19 mouse cellular contexts compared by ENCODE assay signal in genomic region chr3:147445066-147445844, GRCm38 (mm10).
A peak's percentile ranks its signal among the peaks of the same experiment; 100 is the strongest.
DNase-seq lines count a peak whose midpoint lies in the region; ATAC-seq and TF ChIP-seq lines count a peak whose summit lies in the region.
"Had no signal": no experiment of that assay in that cellular context is flagged by ENCODE, and none has a peak within 500 bp of the region (broad histone marks: within the 10 kb centered on the region; RNA-seq: fewer than 3 reads in every experiment).

No protein-coding gene starts in this region.

- 66% methylated on average over 5 of the region's 5 CpGs for WGBS in embryonic facial prominence, embryonic 13.5 days
- WGBS in intestine, postnatal 0 days: 64% methylated on average over 5 of the region's 5 CpGs

- H3ac ChIP-seq in C2C12 (ENCODE audit: control insufficient read depth, insufficient read length, low read depth) (no peak overlapping the region), myocyte (ENCODE audit: control insufficient read depth, insufficient read length) (no peak overlapping the region)

- no peaks in the 10 kb centered on the region for H3K9me3 ChIP-seq in embryonic facial prominence, embryonic 13.5 days
- no peaks in the 10 kb centered on the region for H3K9me3 ChIP-seq in intestine, postnatal 0 days (ENCODE audit: control insufficient read depth)
- H3K9me3 ChIP-seq: forebrain, embryonic 15.5 days; heart, embryonic 10.5 days; hindbrain, embryonic 15.5 days; kidney, embryonic 15.5 days; liver, embryonic 13.5 days had no signal

- peaks cover 15% of the 10 kb centered on the region for H3K4me1 ChIP-seq in embryonic facial prominence, embryonic 13.5 days
- no peaks in the 10 kb centered on the region for H3K4me1 ChIP-seq in intestine, postnatal 0 days (replicated peaks; ENCODE audit: control insufficient read depth, insufficient read depth, low read length)
- H3K4me1 ChIP-seq: heart, embryonic 10.5 days; hindbrain, embryonic 15.5 days; kidney, embryonic 15.5 days; liver, embryonic 13.5 days had no signal

- H3K79me3 ChIP-seq in C2C12 (ENCODE audit: low read depth): no peaks in the 10 kb centered on the region

- H3K27ac ChIP-seq in embryonic facial prominence, embryonic 13.5 days: peak overlapping the region; percentile 19; the same call in 1 of the 2 replicates
- H3K27ac ChIP-seq in intestine, postnatal 0 days (ENCODE audit: low read depth, low read length): no peak overlapping the region
- H3K27ac ChIP-seq: forebrain, embryonic 15.5 days; heart, embryonic 10.5 days; hindbrain, embryonic 15.5 days; kidney, embryonic 15.5 days; left cerebral cortex, adult 2 months; liver, embryonic 13.5 days; stomach, postnatal 0 days had no signal

- DNase-seq in left cerebral cortex, adult 11 months (ENCODE audit: low spot score): no peak
- no peak for DNase-seq in lung, postnatal 36 days
- DNase-seq in testis, postnatal 14 days (ENCODE audit: low spot score): no peak
- DNase-seq: adrenal gland, postnatal 36 days; cerebellum, adult 9-10 months; layer of hippocampus, adult 9-11 months; liver, embryonic 13.5 days; lung, embryonic 14.5 days; midbrain, embryonic 14.5 days had no signal

- TF ChIP-seq CTCF in C2C12 (IDR thresholded peaks at IDR 0.05; ENCODE audit: control insufficient read depth, insufficient read depth, insufficient read length): no peak
- TF ChIP-seq CTCF in intestine, postnatal 0 days (IDR thresholded peaks at IDR 0.05; ENCODE audit: low read depth): no peak

- H3K9ac ChIP-seq in embryonic facial prominence, embryonic 13.5 days: no peak overlapping the region
- no peak overlapping the region for H3K9ac ChIP-seq in intestine, postnatal 0 days (ENCODE audit: low read depth, low read length)
- H3K9ac ChIP-seq: forebrain, embryonic 15.5 days; hindbrain, embryonic 15.5 days; kidney, embryonic 15.5 days; liver, embryonic 13.5 days; lung, embryonic 14.5 days had no signal

- H3K36me3 ChIP-seq in C2C12 (ENCODE audit: control insufficient read depth, insufficient read depth) (no peaks in the 10 kb centered on the region), myocyte (ENCODE audit: control insufficient read depth, insufficient read depth) (no peaks in the 10 kb centered on the region)
- no peaks in the 10 kb centered on the region for H3K36me3 ChIP-seq in embryonic facial prominence, embryonic 13.5 days
- no peaks in the 10 kb centered on the region for H3K36me3 ChIP-seq in intestine, postnatal 0 days (ENCODE audit: control insufficient read depth, insufficient read depth)
- H3K36me3 ChIP-seq: forebrain, embryonic 15.5 days; heart, embryonic 10.5 days; hindbrain, embryonic 15.5 days; kidney, embryonic 15.5 days; liver, embryonic 13.5 days had no signal

- no peak for TF ChIP-seq POLR2A in myocyte (IDR thresholded peaks at IDR 0.05; ENCODE audit: insufficient read length, low read depth)

- H3K79me2 ChIP-seq in C2C12 (ENCODE audit: control insufficient read depth, insufficient read depth): no peaks in the 10 kb centered on the region
- no peaks in the 10 kb centered on the region for H3K79me2 ChIP-seq in myocyte (ENCODE audit: control insufficient read depth, insufficient read depth)

- no peaks in the 10 kb centered on the region for H3K27me3 ChIP-seq in C2C12 (ENCODE audit: control insufficient read depth, insufficient read depth, insufficient read length)
- H3K27me3 ChIP-seq in embryonic facial prominence, embryonic 13.5 days: no peaks in the 10 kb centered on the region
- H3K27me3 ChIP-seq in intestine, postnatal 0 days (replicated peaks; ENCODE audit: control insufficient read depth, insufficient read depth, low read length): no peaks in the 10 kb centered on the region
- no peaks in the 10 kb centered on the region for H3K27me3 ChIP-seq in myocyte (ENCODE audit: control insufficient read depth, insufficient read depth, insufficient read length)
- H3K27me3 ChIP-seq: forebrain, embryonic 15.5 days; hindbrain, embryonic 15.5 days; kidney, embryonic 15.5 days; liver, embryonic 13.5 days had no signal

- no peak overlapping the region; the same call in 1 of the 2 replicates for H3K4me2 ChIP-seq in embryonic facial prominence, embryonic 13.5 days
- no peak overlapping the region for H3K4me2 ChIP-seq in intestine, postnatal 0 days (replicated peaks; ENCODE audit: low read depth)
- H3K4me2 ChIP-seq in myocyte (ENCODE audit: low read depth): peak overlapping the region; percentile 60
- H3K4me2 ChIP-seq: forebrain, embryonic 15.5 days; hindbrain, embryonic 15.5 days; kidney, embryonic 15.5 days; liver, embryonic 13.5 days; lung, embryonic 14.5 days had no signal

- no peak for ATAC-seq in embryonic facial prominence, embryonic 13.5 days (ENCODE audit: insufficient number of reproducible peaks, insufficient read depth, low FRiP score, low TSS enrichment, low read depth)
- ATAC-seq in intestine, postnatal 0 days: peak; percentile 74
- ATAC-seq: forebrain, embryonic 15.5 days had no signal

- no peak overlapping the region for H3K4me3 ChIP-seq in C2C12 (ENCODE audit: insufficient read depth, poor library complexity, severe bottlenecking)
- H3K4me3 ChIP-seq in embryonic facial prominence, embryonic 13.5 days: no peak overlapping the region
- H3K4me3 ChIP-seq in intestine, postnatal 0 days (ENCODE audit: low read depth, low read length): no peak overlapping the region
- no peak overlapping the region for H3K4me3 ChIP-seq in myocyte
- H3K4me3 ChIP-seq: forebrain, embryonic 15.5 days; heart, embryonic 10.5 days; hindbrain, embryonic 15.5 days; kidney, embryonic 15.5 days; left cerebral cortex, adult 2 months; liver, embryonic 13.5 days had no signal

TF ChIP-seq in C2C12, 6 proteins besides CTCF, POLR2A, EP300 and RAD21:
- no peak for TF ChIP-seq MYOG (IDR thresholded peaks at IDR 0.05; ENCODE audit: control insufficient read depth, extremely low read depth, insufficient read length)
- TF ChIP-seq USF1 (IDR thresholded peaks at IDR 0.05; ENCODE audit: low read depth): no peak
- TF ChIP-seq MAX (IDR thresholded peaks at IDR 0.05): peak; percentile 41
- TF ChIP-seq FOSL1 (IDR thresholded peaks at IDR 0.05; ENCODE audit: insufficient read depth, low read length, poor library complexity, severe bottlenecking): no peak
- no peak for TF ChIP-seq MYOD1 (IDR thresholded peaks at IDR 0.05; ENCODE audit: control insufficient read depth, insufficient read length, low read depth)
- TF ChIP-seq CEBPB (IDR thresholded peaks at IDR 0.05; ENCODE audit: low read depth): no peak

TF ChIP-seq in myocyte, 11 proteins besides CTCF, POLR2A, EP300 and RAD21:
- TF ChIP-seq MYOD1 (IDR thresholded peaks at IDR 0.05; ENCODE audit: control insufficient read depth in 1 of 3, insufficient read length in 2 of 3, low read depth in 2 of 3) (no peak), E2F4 (IDR thresholded peaks at IDR 0.05; ENCODE audit: insufficient read depth) (no peak), SRF (IDR thresholded peaks at IDR 0.05; ENCODE audit: control insufficient read depth, insufficient read length, low read depth) (no peak), MAX (IDR thresholded peaks at IDR 0.05; ENCODE audit: low read depth) (no peak), TCF3 (IDR thresholded peaks at IDR 0.05; ENCODE audit: insufficient read length, low read depth) (no peak), USF1 (IDR thresholded peaks at IDR 0.05; ENCODE audit: low read depth) (no peak), TCF12 (IDR thresholded peaks at IDR 0.05; ENCODE audit: insufficient read depth, poor library complexity, severe bottlenecking) (no peak)
